Mouse (Mus musculus) adrenal gland, adult 8-10 months (tissue): ENCODE data around the gene Etv3. TPM values are rescaled to one million over a fixed set of nuclear protein-coding genes. Genes with fewer than 3 reads are reported as not detected.
A peak's percentile ranks its signal among the peaks of the same experiment; 100 is the strongest.
"Not testable (repeated sequence)": the region's sequence is repeated elsewhere in the genome, so short reads cannot be mapped to it uniquely, and the experiment has no call there.

ENCODE experiments used
- DNase-seq: peaks from one replicate; pipeline ENCODE4 v3.0.0; 2022
- total RNA-seq, 4 experiments: library from RNA; stranded (reverse); gene quantifications; 2 replicates each; pipeline ENCODE4 v1.2.4; 2022

Etv3 gene
- 10 to 100 TPM; 19.4 to 24.6 (median 22.4) TPM for total RNA-seq

GRCm38 (mm10) chr3:87525043-87525836 is at the start of gene Etv3:
TSS of gene Etv3 (plus strand) at chr3:87525407.
- peak; percentile 85 for DNase-seq

GRCm38 (mm10) chr3:87477948-87478347 is 47.3 kb upstream of the Etv3 start:
- DNase-seq: not testable (repeated sequence)

- not testable (repeated sequence) for DNase-seq
Observed at GRCm38 (mm10) chr3:87478596-87478995, 46.6 kb upstream of the Etv3 start.

- not testable (repeated sequence) for DNase-seq
Observed at GRCm38 (mm10) chr3:87479230-87479629, 46.0 kb upstream of the Etv3 start.

- DNase-seq: no peak
Observed at GRCm38 (mm10) chr3:87487392-87487791, 37.8 kb upstream of the Etv3 start.

- DNase-seq: no peak
Observed at GRCm38 (mm10) chr3:87487911-87488310, 37.3 kb upstream of the Etv3 start.

GRCm38 (mm10) chr3:87498266-87498665 is 26.9 kb upstream of the Etv3 start:
- DNase-seq: no peak

- DNase-seq: peak; percentile 29
Observed at GRCm38 (mm10) chr3:87499072-87499471, 26.1 kb upstream of the Etv3 start.

- DNase-seq: no peak
Observed at GRCm38 (mm10) chr3:87500088-87501055, 24.8 kb upstream of the Etv3 start.

GRCm38 (mm10) chr3:87501151-87501550 is 24.1 kb upstream of the Etv3 start:
- no peak for DNase-seq

- DNase-seq: no peak
Observed at GRCm38 (mm10) chr3:87502771-87503170, 22.4 kb upstream of the Etv3 start.

GRCm38 (mm10) chr3:87504330-87504729 is 20.9 kb upstream of the Etv3 start:
- DNase-seq: no peak

- no peak for DNase-seq
Observed at GRCm38 (mm10) chr3:87504749-87505425, 20.3 kb upstream of the Etv3 start.

GRCm38 (mm10) chr3:87506456-87507416 is 18.5 kb upstream of the Etv3 start:
- DNase-seq: no peak

- DNase-seq: peak; percentile 60
Observed at GRCm38 (mm10) chr3:87508205-87508901, 16.9 kb upstream of the Etv3 start.

- peak; percentile 64 for DNase-seq
Observed at GRCm38 (mm10) chr3:87509061-87509460, 16.1 kb upstream of the Etv3 start.

- DNase-seq: no peak
Observed at GRCm38 (mm10) chr3:87510832-87511231, 14.4 kb upstream of the Etv3 start.

- no peak for DNase-seq
Observed at GRCm38 (mm10) chr3:87511971-87512765, 13.0 kb upstream of the Etv3 start.

- no peak for DNase-seq
Observed at GRCm38 (mm10) chr3:87515567-87516081, 9.6 kb upstream of the Etv3 start.

- no peak for DNase-seq
Observed at GRCm38 (mm10) chr3:87518425-87518824, 6.8 kb upstream of the Etv3 start.
